Mouse (Mus musculus) left cerebral cortex, adult 9 months (tissue): Measurements from ENCODE around the gene Rap1gap.

ENCODE experiments used
- DNase-seq, 2 experiments: peaks; one replicate each; pipeline ENCODE4 v3.0.0; 2022; ENCODE audit warnings: low spot score in 2 of 2

Gene Rap1gap

GRCm38 (mm10) chr4:137744433-137744918 lies 80.0 kb downstream of the Rap1gap start:
- DNase-seq = no peak

- no peak for DNase-seq
Observed at GRCm38 (mm10) chr4:137747091-137747490, 82.6 kb downstream of the Rap1gap start.

DNA sequence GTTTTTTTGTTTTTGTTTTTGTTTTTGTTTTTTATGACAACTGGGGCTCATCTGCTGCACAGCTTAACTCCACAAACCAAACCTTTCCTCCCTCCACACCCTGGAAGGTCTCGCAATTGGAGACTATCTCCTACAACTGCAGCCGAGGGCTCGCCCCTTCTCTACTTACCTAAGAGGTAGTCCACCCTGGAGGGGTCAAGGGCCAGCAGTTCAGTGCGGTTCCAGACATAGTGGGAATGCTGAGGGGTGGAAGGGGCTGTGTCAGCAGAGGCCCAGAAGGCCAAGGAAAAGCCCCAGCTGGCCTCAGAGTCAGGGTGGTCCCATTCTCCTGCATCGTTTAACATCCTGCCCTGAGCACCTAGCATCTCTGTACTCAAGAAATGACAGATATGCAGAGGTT lies 83.1 kb downstream of the Rap1gap start:
- DNase-seq = no peak

DNA sequence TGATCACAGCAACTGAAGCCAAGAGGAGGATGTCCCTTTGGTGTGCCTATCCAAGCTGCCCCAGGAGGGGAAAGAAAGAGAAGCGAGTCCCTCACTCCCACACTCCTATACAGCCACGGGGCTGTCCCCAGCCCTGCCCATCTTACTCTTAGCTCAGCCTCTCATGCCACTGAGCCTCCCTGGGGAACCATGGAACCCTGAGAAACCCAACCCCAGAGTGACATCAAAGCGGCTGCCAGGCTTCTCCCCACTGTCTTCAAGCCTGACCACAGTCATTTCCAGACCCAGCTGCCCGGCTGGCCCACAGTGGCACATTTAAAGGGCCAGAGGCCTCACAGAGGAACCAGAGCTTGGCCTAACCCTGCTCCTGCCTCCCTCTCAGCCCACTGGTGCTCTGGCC lies 84.2 kb downstream of the Rap1gap start:
- DNase-seq = no peak

DNA sequence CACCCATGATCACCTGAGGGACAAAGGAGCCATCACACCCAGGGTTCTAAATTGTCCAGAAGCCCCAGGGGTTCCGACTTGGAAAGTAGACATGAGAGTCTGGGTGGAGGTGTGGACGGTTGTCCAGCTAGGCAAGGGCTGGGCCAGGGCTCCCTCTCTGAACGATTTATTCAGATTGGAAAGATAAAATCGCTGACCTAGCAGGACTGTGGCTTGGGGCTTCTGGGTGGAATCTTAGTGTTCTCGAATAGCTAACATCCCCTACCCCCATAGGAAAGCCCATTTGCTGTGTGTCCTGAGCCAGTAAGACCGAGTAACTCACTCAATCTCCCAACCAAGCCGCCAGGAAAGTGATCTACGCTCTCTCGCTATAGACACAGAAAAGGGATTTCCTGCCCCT lies 85.2 kb downstream of the Rap1gap start:
- DNase-seq = no peak

DNA sequence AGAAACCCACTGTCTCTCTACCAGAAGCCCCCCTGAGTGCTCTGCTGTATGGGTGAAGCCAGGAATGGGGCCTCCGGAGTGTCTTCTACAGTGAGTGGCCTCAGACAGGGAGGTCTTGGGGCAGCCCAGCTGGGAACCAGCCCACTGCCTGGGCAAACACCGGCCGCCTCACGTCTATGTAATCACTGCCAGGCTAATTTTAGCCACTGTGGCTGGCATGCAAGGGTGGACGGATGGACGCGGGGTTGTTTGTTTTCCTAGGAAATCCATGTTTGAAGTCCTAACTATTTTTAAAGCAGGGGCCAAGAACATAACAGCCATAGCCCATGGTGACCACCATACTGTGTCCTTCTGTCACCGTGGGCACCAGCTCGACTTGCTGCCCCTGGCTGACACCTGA lies 85.6 kb downstream of the Rap1gap start:
- no peak for DNase-seq

DNA sequence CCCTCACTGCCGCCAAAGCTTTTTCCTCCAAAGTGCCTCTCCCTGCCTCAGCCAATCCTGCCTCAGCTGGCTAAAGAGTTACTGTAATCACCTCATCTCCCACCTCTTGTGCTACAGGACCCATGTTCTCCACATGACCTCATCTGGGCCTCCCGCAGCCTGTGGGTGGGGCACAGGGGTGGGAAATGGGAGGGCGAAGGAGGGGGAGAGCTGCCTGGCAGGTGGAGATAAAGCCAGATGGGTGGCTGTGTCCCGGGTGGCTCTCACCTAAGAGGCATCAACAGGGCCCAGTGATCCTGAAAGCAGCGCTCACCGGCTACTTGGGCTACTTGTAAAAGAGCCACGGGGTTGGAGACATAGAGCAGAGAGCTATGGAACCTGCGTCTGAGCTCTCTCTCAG lies 86.8 kb downstream of the Rap1gap start:
- DNase-seq = no peak

GRCm38 (mm10) chr4:137751717-137752116 lies 87.2 kb downstream of the Rap1gap start:
- DNase-seq = no peak

DNA sequence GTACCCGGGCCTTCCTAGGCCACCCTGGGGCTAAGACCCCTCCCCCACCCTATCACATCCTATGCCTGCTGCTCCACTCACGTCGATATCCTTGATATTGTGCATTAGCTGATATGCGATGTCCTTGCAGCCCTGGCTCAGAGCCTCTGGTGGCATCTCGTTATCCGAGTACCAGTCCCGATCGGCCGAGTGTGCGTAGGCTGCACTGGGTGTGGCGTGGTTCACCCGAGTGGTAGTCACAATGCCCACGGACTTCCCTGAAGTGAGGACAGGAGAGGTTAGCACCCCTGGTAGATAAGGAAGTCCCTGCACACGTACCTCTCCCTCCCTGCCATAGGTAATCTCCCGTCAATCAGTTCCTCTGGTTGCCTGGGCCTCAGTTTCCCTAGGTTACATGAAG lies 87.9 kb downstream of the Rap1gap start:
- DNase-seq = no peak

DNA sequence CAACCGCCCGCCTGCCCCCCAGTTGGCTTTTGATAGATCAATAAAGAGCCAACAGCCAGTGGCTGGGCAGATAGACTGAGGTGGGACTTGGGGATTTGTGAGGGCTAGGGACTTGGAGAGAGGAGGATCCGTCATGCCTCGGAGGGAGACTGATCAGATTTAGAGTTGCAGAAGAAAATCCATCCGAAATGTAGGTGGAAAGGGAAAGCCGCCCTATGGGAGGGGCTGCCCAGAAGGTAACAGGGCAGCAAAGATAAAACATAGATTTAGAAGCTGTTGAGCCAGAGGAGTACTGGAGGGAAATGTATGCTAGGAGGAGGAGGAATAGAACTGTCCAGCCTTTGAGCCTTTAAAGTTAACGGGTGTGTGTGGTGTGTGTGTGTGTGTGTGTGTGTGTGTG lies 88.7 kb downstream of the Rap1gap start:
- DNase-seq = no peak

GRCm38 (mm10) chr4:137754446-137754845 lies 89.9 kb downstream of the Rap1gap start:
- DNase-seq = no peak

DNA sequence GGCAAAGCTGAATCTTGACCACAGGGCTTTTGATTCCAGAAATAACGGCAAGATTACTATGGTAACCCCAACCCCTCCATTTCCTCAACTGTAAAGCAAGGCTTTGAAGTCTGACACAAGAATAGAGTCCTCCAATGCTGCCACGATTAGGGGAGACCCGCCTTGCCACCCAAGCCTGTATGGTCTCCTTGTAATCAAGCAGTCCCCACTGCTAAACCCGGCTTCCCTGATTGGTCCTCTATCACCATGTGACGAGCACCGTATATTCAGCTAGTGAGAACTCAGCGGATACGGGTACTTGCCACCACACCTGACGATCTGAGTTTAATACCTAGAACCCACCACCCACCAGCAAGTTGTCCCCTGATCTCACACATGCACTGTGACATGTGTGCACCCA lies 98.4 kb downstream of the Rap1gap start:
- no peak for DNase-seq

- no peak for DNase-seq
Observed at GRCm38 (mm10) chr4:137763920-137764495, 99.5 kb downstream of the Rap1gap start.

GRCm38 (mm10) chr4:137764621-137765020 lies 100.1 kb downstream of the Rap1gap start:
- DNase-seq = no peak

- peak; percentile 25 to 47 for DNase-seq
Observed at GRCm38 (mm10) chr4:137765554-137765971, 101.0 kb downstream of the Rap1gap start.

- DNase-seq = no peak
Observed at GRCm38 (mm10) chr4:137766365-137766764, 101.8 kb downstream of the Rap1gap start.

DNA sequence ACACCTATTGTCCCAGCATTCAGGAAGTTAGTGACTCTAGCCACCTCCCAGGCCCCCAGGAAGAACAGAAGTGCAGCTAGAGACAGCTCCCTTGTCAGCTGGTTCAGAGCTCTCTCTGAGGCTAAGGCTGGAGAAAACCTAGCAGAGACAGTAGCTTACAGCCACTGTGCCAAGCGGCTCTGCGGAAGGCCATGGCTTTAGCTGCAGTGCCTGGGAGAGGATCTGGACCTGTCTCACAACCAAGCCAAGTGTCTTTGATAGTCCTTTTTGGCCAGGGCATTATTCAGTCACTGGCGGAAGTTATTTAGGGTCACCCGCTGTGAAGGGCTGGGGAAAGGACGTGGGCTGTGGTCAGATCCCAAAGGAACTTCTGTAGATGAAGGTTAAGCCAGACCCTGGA lies 103.9 kb downstream of the Rap1gap start:
- DNase-seq = no peak

DNA sequence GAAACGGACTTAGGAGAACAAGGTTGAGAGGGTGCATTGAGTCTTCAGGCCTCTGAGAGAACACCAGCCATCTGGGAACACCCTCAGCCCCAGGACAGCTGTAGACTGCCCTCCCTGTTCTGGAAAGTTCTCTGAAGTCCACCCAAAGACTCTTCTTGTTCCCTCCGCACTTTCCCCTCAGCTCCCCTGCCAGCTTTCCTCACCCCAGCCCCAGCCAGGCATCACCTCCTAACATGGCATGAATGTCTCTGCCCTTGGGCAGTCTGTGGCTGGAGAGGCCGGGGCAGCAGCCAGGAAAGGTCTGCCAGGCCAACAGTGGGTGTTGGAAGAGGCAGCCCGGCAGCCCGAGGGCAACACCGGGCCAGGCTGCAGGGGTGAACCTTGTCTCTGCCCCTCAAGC lies 104.3 kb downstream of the Rap1gap start:
- no peak for DNase-seq

DNA sequence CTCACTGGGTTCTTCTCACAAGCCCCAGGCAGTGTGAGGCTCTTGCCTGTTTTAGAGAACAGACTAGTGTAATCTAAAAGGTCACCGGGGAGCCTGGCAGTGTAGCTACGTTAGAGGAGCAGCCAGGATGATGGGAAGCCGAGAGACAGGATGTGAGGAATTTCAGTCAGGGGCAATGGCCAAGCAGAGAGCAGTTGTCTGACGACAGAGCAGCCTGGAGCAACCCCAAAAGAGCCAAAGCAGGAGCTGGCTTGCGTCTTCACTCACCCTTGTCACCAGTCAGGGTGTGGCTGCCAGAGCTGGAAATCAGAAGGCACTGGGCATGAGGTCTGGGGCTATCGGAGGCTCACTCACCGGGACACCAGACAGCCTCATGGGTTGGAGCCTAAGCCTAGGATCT lies 105.1 kb downstream of the Rap1gap start:
- DNase-seq = no peak

DNA sequence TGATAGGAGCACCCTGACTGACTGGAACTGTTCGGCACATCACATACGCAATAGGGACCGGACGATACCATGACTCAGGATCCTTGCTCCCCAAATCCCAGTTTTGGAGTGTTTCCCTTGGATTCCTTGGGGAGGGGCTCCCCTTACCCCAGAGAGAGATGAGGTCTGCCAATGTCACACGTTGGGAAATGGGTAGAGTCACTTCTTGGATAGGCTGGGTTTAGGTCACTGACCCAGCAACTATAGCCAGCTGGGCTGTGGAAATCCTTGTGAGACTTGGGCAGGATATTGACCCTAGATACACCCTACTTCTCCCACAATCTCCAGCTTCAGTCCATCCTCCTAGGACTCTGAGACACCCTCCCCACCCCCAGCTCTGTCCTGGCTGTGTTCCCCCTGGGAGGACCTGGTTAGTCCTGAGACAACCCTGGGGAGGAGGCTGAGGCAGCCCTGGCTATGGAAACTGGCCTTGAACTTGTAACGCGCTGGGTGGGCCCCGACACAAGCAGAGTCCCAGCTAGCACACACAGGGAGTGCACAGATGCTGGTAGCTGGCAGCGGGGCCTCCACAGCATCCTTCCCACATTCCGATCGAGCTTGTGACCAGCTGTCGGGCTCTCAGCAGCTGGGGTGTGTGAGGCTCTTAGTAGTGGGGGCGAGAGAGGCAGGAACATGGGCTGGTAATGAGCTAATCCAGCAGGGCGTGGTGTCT lies 106.5 kb downstream of the Rap1gap start:
- DNase-seq = peak in 1 of 2 experiments; percentile 16

GRCm38 (mm10) chr4:137771749-137772148 lies 107.2 kb downstream of the Rap1gap start:
- no peak for DNase-seq

GRCm38 (mm10) chr4:137772438-137773056 lies 108.0 kb downstream of the Rap1gap start:
- no peak for DNase-seq

DNA sequence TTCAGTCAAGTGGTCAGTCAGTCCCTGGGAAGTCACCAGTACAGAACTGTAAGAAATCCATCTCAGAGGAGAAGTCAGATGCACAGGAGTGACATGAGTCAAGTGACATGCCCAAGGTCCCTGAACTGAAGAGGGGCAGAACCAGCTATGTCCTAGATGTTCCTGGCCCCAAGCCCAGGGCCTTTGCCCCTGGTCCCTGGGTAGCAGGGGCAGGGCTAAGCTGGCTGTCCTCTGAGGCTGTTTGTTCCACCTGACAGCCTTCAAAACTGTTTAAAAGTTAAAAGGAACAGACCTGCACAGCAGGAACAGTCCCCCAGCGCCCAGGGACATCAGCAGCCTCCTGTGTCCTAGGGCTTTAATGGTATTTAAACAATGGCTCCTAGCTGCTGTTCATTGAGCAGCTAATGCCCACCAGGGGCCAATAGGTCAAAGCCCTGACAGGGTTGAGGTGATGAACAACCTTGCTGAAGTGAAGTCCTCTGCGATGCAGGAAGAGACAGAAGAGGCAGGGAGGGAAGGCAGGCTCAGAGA lies 108.9 kb downstream of the Rap1gap start:
- no peak for DNase-seq
